Mouse (Mus musculus): ENCODE measurements around the gene Cdc42se1. TPM values are rescaled to one million over a fixed set of nuclear protein-coding genes. Genes with fewer than 3 reads are reported as not detected.

Gene Cdc42se1
- total RNA-seq, 2 experiments from 2014 or later, result 67.5 to 77.5 TPM

- DNase-seq (ENCODE audit: low spot score in 2 of 2), result peak; percentile 56 to 62
- Histone ChIP-seq H3K4me3 (peak overlapping the region; percentile 81), H3K27ac (peak overlapping the region; percentile 100)
- no peak for TF ChIP-seq CTCF (conservative IDR thresholded peaks at IDR 0.05)
These were observed 1.4 kb downstream of the Cdc42se1 start for GRCm38 (mm10) chr3:95229781-95230494.

- Histone ChIP-seq H3K4me3 (peak overlapping the region; percentile 81), H3K27ac (peak overlapping the region; percentile 100)
- DNase-seq (ENCODE audit: low spot score in 2 of 2), result no peak
- no peak for TF ChIP-seq CTCF (conservative IDR thresholded peaks at IDR 0.05)
These were observed 2.2 kb downstream of the Cdc42se1 start for GRCm38 (mm10) chr3:95230495-95231297.

GRCm38 (mm10) chr3:95231298-95232221 lies 3.0 kb downstream of the Cdc42se1 start, which contains the start of gene Mllt11:
Gene Mllt11, minus strand, starts transcription at chr3:95232171.
- H3K27ac ChIP-seq, result peak within 1 kb of the TSS; percentile 100
- DNase-seq (ENCODE audit: low spot score in 2 of 2), result no peak
- no peak for TF ChIP-seq CTCF (conservative IDR thresholded peaks at IDR 0.05)
- peak within 1 kb of the TSS; percentile 81 for H3K4me3 ChIP-seq

GRCm38 (mm10) chr3:95232771-95233170 lies 4.2 kb downstream of the Cdc42se1 start:
- DNase-seq (ENCODE audit: low spot score in 2 of 2), result no peak
- no peak for TF ChIP-seq CTCF (conservative IDR thresholded peaks at IDR 0.05)
- no peak overlapping the region for H3K4me3 ChIP-seq

GRCm38 (mm10) chr3:95233303-95233980 lies 4.9 kb downstream of the Cdc42se1 start:
- Histone ChIP-seq H3K27ac (no peak overlapping the region), H3K4me3 (no peak overlapping the region)
- no peak for DNase-seq (ENCODE audit: low spot score in 2 of 2)
- TF ChIP-seq CTCF (conservative IDR thresholded peaks at IDR 0.05), result no peak

More at GRCm38 (mm10) chr3:95232771-95233170, 4.2 kb downstream of the Cdc42se1 start:
- peak overlapping the region; percentile 100; the same call in 1 of the 2 replicates for H3K27ac ChIP-seq

- no peak overlapping the region for H3K4me3 ChIP-seq
- no peak for TF ChIP-seq CTCF (conservative IDR thresholded peaks at IDR 0.05)
- DNase-seq (ENCODE audit: low spot score in 2 of 2), result no peak
- H3K27ac ChIP-seq, result peak overlapping the region; percentile 24; the same call in 1 of the 2 replicates
These were observed 7.1 kb downstream of the Cdc42se1 start for GRCm38 (mm10) chr3:95235386-95236301.

- DNase-seq (ENCODE audit: low spot score in 2 of 2), result no peak
- H3K27ac ChIP-seq, result no peak overlapping the region
- TF ChIP-seq CTCF (conservative IDR thresholded peaks at IDR 0.05), result no peak
- no peak overlapping the region for H3K4me3 ChIP-seq
These were observed 9.1 kb downstream of the Cdc42se1 start for GRCm38 (mm10) chr3:95237541-95238099.

GRCm38 (mm10) chr3:95239022-95239421 lies 10.5 kb downstream of the Cdc42se1 start:
- H3K27ac ChIP-seq, result no peak overlapping the region
- no peak for TF ChIP-seq CTCF (conservative IDR thresholded peaks at IDR 0.05)
- no peak for DNase-seq (ENCODE audit: low spot score in 2 of 2)

GRCm38 (mm10) chr3:95239971-95240370 lies 11.4 kb downstream of the Cdc42se1 start:
- no peak for TF ChIP-seq CTCF (conservative IDR thresholded peaks at IDR 0.05)
- no peak overlapping the region for H3K4me3 ChIP-seq
- no peak overlapping the region for H3K27ac ChIP-seq
- no peak for DNase-seq (ENCODE audit: low spot score in 2 of 2)

More at GRCm38 (mm10) chr3:95239022-95239421, 10.5 kb downstream of the Cdc42se1 start:
- no peak overlapping the region for H3K4me3 ChIP-seq

- no peak for TF ChIP-seq CTCF (conservative IDR thresholded peaks at IDR 0.05)
- DNase-seq (ENCODE audit: low spot score in 2 of 2), result no peak
- H3K4me3 ChIP-seq, result no peak overlapping the region
- H3K27ac ChIP-seq, result no peak overlapping the region
These were observed 12.4 kb downstream of the Cdc42se1 start for GRCm38 (mm10) chr3:95240900-95241299.

- TF ChIP-seq CTCF (conservative IDR thresholded peaks at IDR 0.05), result no peak
- DNase-seq (ENCODE audit: low spot score in 2 of 2), result no peak
- Histone ChIP-seq H3K4me3 (no peak within 1 kb of the TSS), H3K27ac (no peak within 1 kb of the TSS)
These were observed 13.0 kb downstream of the Cdc42se1 start, which contains the start of gene Gm128 for GRCm38 (mm10) chr3:95241498-95241897. Gene Gm128, minus strand, starts transcription at chr3:95241598.
